Mouse (Mus musculus): Measurements from ENCODE around the gene Col9a2. TPM values are rescaled to one million over a fixed set of nuclear protein-coding genes. Genes with fewer than 3 reads are reported as not detected.

Col9a2 gene
- polyA plus RNA-seq (2014; fragmentation: Illumina TruSeq; extraction: RNeasy Lipid Tissue Mini Kit (QIAGEN cat#74804); ENCODE audit: insufficient read depth, low read depth, low replicate concordance): not detected

DNA sequence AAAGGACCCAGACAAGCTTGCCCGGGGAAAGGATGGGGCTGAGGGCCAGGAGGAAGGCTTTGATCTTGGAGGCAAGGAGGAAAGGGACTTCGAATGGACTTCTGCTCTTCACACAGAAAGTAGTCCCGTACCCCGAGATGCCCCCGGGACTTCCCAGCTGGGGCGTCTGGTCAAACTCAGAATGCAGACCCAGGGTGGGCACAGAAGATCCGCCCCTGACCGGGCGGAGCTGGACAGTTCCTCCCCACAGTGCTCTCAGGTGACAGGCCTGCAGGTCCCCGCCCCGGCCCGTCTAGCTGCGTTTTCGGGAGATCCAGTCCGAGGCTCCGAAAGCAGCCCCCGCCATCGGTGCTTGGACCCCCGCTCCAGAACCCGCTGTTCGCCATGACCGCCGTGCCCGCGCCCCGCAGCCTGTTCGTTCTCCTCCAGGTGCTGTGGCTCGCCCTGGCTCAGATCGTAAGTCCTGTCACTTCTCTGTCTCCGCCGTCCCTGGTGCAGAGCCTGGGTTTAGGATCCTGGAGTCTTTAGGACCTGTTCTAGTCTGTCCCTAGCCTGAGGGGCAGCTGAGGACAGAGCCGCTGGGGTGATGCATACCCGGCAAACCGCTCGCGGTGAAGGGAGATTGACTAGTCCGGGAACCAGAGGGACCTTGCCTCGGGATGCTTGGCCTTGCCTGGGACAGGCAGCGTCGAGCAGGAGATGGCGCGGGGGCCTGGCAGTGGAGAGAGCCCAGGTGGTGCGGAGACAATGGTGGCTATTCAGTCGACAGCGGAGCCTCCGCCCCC is at the start of gene Col9a2:
TSS of gene Col9a2 (plus strand) at position 55 of the 785 bp plus-strand sequence.

DNA sequence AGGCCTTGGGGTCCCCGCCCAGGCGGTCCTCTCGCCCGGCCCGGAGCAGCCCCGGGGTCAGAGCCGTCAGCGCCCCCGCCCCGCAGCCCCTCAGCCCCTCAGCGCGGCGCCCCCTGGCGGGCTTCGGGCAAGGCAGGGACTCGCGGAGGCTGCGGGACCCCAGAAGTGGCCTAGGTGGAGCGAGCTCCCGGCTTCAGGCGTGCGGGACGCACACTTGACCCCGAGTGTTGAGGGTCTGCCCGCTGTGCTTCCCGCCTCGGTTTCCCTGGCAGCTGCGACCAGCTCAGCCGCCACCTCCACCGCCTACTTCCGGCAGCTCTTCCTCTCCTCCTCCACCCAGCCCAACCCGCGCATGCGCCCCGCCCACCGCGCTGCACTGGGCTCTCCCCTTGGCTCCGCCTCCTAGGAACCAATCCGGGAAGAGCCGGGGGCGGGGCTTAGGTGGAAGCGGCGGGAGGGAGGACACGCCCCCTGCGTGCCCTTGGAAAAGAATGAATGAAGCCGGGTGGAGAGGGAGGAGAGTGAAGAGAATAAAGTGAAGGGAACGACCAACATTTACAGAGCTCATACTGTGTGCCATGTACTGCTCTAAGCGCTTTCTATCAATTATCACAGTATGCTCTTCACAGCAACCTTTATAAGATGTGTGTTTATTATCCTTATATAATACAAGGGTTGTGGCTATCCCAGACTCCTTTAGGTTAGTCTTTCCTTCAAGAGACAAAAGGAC is 22.1 kb upstream of the Col9a2 start, which contains the start of gene Smap2:
TSS of gene Smap2 (minus strand) at position 320 of the 730 bp plus-strand sequence.

DNA sequence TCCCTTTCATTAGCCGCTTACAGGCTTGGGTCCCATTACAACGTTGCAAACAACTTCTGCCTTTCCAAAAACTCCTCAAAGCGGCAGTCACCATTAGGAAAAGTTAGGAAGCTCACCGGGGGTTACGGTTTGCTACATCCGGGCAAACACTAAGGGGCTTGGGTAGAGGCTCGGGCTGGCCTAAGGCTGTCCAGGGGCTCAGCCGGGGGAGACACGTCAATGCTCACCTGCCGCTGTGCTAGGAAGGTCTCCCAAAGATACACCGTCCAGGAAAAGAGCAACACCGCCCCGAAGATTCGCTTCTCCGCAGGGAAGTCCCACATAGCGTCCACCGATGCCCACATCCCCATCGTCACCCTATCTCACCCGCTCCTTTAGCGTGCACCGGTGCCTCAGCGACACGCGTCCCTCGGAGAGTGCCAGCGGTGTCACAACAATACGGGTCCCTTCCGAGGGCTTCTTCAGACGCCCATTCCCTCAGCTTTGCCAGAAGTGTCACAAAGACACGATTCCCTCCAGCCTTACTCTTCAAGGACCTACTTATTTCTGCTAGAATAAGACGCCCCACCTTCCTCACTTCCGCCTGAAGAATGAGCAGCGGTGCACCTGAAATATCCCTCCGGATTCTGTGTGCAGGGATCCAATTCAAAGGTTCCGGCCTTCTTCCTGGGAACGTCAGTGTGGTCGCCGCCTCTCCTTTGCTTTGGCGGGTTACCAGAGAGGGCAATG is 58.6 kb downstream of the Col9a2 start, which contains the start of gene Zmpste24:
TSS of gene Zmpste24 (minus strand) at position 592 of the 729 bp plus-strand sequence.

Other genes starting within 250 kb of the Col9a2 start
- 25.8 TPM for gene Nfyc, start 207.8 kb upstream of the Col9a2 start, polyA plus RNA-seq (2014; fragmentation: Illumina TruSeq; extraction: RNeasy Lipid Tissue Mini Kit (QIAGEN cat#74804); ENCODE audit: insufficient read depth, low read depth, low replicate concordance)
- 0.68 TPM for gene Rims3, start 184.6 kb upstream of the Col9a2 start, polyA plus RNA-seq (2014; fragmentation: Illumina TruSeq; extraction: RNeasy Lipid Tissue Mini Kit (QIAGEN cat#74804); ENCODE audit: insufficient read depth, low read depth, low replicate concordance)
- gene Exo5, start 114.4 kb upstream of the Col9a2 start, polyA plus RNA-seq (2014; fragmentation: Illumina TruSeq; extraction: RNeasy Lipid Tissue Mini Kit (QIAGEN cat#74804); ENCODE audit: insufficient read depth, low read depth, low replicate concordance): 5.7 TPM
- gene Zfp69, start 87.7 kb upstream of the Col9a2 start, polyA plus RNA-seq (2014; fragmentation: Illumina TruSeq; extraction: RNeasy Lipid Tissue Mini Kit (QIAGEN cat#74804); ENCODE audit: insufficient read depth, low read depth, low replicate concordance): 1.0 TPM
- 20.4 TPM for gene Smap2, start 22.1 kb upstream of the Col9a2 start, polyA plus RNA-seq (2014; fragmentation: Illumina TruSeq; extraction: RNeasy Lipid Tissue Mini Kit (QIAGEN cat#74804); ENCODE audit: insufficient read depth, low read depth, low replicate concordance)
- 23.1 TPM for gene Zmpste24, start 58.9 kb downstream of the Col9a2 start, polyA plus RNA-seq (2014; fragmentation: Illumina TruSeq; extraction: RNeasy Lipid Tissue Mini Kit (QIAGEN cat#74804); ENCODE audit: insufficient read depth, low read depth, low replicate concordance)
- not detected for gene Tmco2, start 69.8 kb downstream of the Col9a2 start, polyA plus RNA-seq (2014; fragmentation: Illumina TruSeq; extraction: RNeasy Lipid Tissue Mini Kit (QIAGEN cat#74804); ENCODE audit: insufficient read depth, low read depth, low replicate concordance)
- gene Rlf, start 175.7 kb downstream of the Col9a2 start, polyA plus RNA-seq (2014; fragmentation: Illumina TruSeq; extraction: RNeasy Lipid Tissue Mini Kit (QIAGEN cat#74804); ENCODE audit: insufficient read depth, low read depth, low replicate concordance): 4.6 TPM

Data from lung, adult 10 weeks (tissue).